Mouse (Mus musculus) right cerebral cortex, postnatal 10 days (tissue): Measurements from ENCODE around the gene S100a13.

Experiments
- DNase-seq, 2 experiments: peaks; one replicate each; pipeline ENCODE4 v3.0.0; 2021; ENCODE audit warnings: low spot score in 2 of 2

The S100a13 gene

GRCm38 (mm10) chr3:90513796-90514590 lies at the start of gene S100a13, which contains the start of gene S100a1:
Gene S100a13, plus strand, starts transcription at chr3:90514435.
Gene S100a1, minus strand, starts transcription at chr3:90514392.
- DNase-seq = peak; percentile 59

GRCm38 (mm10) chr3:90464552-90465080 lies 49.6 kb upstream of the S100a13 start:
- no peak for DNase-seq

- DNase-seq = no peak
Observed at GRCm38 (mm10) chr3:90465081-90465685, 49.1 kb upstream of the S100a13 start.

GRCm38 (mm10) chr3:90465686-90466310 lies 48.4 kb upstream of the S100a13 start, which contains the start of gene Npr1:
Gene Npr1, minus strand, starts transcription at chr3:90465866.
- DNase-seq = no peak

- peak; percentile 61 to 66 for DNase-seq
Observed at GRCm38 (mm10) chr3:90466311-90466766, 47.9 kb upstream of the S100a13 start.

GRCm38 (mm10) chr3:90467618-90468300 lies 46.5 kb upstream of the S100a13 start:
- DNase-seq = no peak

- DNase-seq = no peak
Observed at GRCm38 (mm10) chr3:90472213-90472612, 42.0 kb upstream of the S100a13 start.

- DNase-seq = no peak
Observed at GRCm38 (mm10) chr3:90475151-90475830, 38.9 kb upstream of the S100a13 start.

- DNase-seq = peak; percentile 97 to 98
Observed at GRCm38 (mm10) chr3:90475831-90476611, 38.2 kb upstream of the S100a13 start, which contains the start of gene Ilf2. Gene Ilf2, plus strand, starts transcription at chr3:90476126.

- DNase-seq = no peak
Observed at GRCm38 (mm10) chr3:90486998-90487397, 27.2 kb upstream of the S100a13 start.

- DNase-seq = no peak
Observed at GRCm38 (mm10) chr3:90488576-90488975, 25.7 kb upstream of the S100a13 start.

GRCm38 (mm10) chr3:90490696-90491256 lies 23.5 kb upstream of the S100a13 start, which contains the start of gene Snapin:
Gene Snapin, minus strand, starts transcription at chr3:90491033.
- DNase-seq = peak; percentile 95 to 96

- peak; percentile 62 to 72 for DNase-seq
Observed at GRCm38 (mm10) chr3:90491350-90491749, 22.9 kb upstream of the S100a13 start.

- no peak for DNase-seq
Observed at GRCm38 (mm10) chr3:90493831-90494540, 20.2 kb upstream of the S100a13 start.

GRCm38 (mm10) chr3:90495850-90496525 lies 18.2 kb upstream of the S100a13 start:
- no peak for DNase-seq

- DNase-seq = no peak
Observed at GRCm38 (mm10) chr3:90497597-90497996, 16.6 kb upstream of the S100a13 start.

- DNase-seq = no peak
Observed at GRCm38 (mm10) chr3:90503444-90503843, 10.8 kb upstream of the S100a13 start.

- DNase-seq = no peak
Observed at GRCm38 (mm10) chr3:90505216-90505615, 9.0 kb upstream of the S100a13 start.
